Mouse (Mus musculus) embryonic facial prominence, embryonic 10.5 days (tissue): Measurements from ENCODE around the gene Mia3. TPM values are rescaled to one million over a fixed set of nuclear protein-coding genes. Genes with fewer than 3 reads are reported as not detected.
"Not testable (repeated sequence)": the region's sequence is repeated elsewhere in the genome, so short reads cannot be mapped to it uniquely, and the experiment has no call there.

ENCODE experiments used
- DNase-seq: peaks from one replicate; pipeline ENCODE4 v3.0.0-alpha.2; 2017; ENCODE audit warnings: low spot score
- H3K27ac ChIP-seq: fragments of 300-500 bp; sonication (generic); replicated peaks from 2 replicates; pipeline ENCODE4 v1.5.1; 2016; ENCODE audit warnings: mild to moderate bottlenecking
- H3K27me3 ChIP-seq: fragments of 300-500 bp; sonication (generic); replicated peaks from 2 replicates; pipeline ENCODE4 v1.6.1; 2016; ENCODE audit warnings: low read depth, mild to moderate bottlenecking; ENCODE audit not compliant: poor library complexity, severe bottlenecking
- H3K36me3 ChIP-seq: fragments of 300-500 bp; sonication (generic); replicated peaks from 2 replicates; pipeline ENCODE4 v1.6.1; 2016; ENCODE audit warnings: mild to moderate bottlenecking, moderate library complexity
- H3K4me1 ChIP-seq: fragments of 300-500 bp; sonication (generic); 2 replicates; pipeline ENCODE4 v1.6.1; 2016
- H3K4me3 ChIP-seq: fragments of 300-500 bp; sonication (generic); 2 replicates; pipeline ENCODE4 v1.5.1; 2016; ENCODE audit warnings: mild to moderate bottlenecking, moderate library complexity
- H3K9me3 ChIP-seq: fragments of 300-500 bp; sonication (generic); 2 replicates; pipeline ENCODE4 v1.6.1; 2016; ENCODE audit warnings: mild to moderate bottlenecking
- WGBS: fragments of 180-500 bp; shearing (Covaris S2); methylation state at CpG from one replicate; pipeline ENCODE4 v1.1.7; 2016; 5-methylcytosine and 5-hydroxymethylcytosine counted together
- polyA plus RNA-seq: library from polyadenylated mRNA; unstranded; fragments of >200 nt; fragmentation: Nextera tagmentation; extraction: Ambion mirVana; gene quantifications from 2 replicates; pipeline ENCODE4 v1.2.1, GENCODE M21; 2016

The Mia3 gene
- polyA plus RNA-seq, 1 experiment from 2014 or later, result 89.1 TPM

- peaks cover 28% of the 10 kb centered on the region for H3K36me3 ChIP-seq
- no peaks in the 10 kb centered on the region for H3K9me3 ChIP-seq
- no peak for DNase-seq
- H3K27ac ChIP-seq, result peak overlapping the region; percentile 91
- no peaks in the 10 kb centered on the region for H3K27me3 ChIP-seq
- H3K4me1 ChIP-seq, result peaks cover 29% of the 10 kb centered on the region
- H3K4me3 ChIP-seq, result peak overlapping the region; percentile 85
- WGBS, result 1% methylated on average over 56 of the region's 56 CpGs
Observed at GRCm38 (mm10) chr1:183368601-183369400, 552 bp downstream of the Mia3 start.

DNA sequence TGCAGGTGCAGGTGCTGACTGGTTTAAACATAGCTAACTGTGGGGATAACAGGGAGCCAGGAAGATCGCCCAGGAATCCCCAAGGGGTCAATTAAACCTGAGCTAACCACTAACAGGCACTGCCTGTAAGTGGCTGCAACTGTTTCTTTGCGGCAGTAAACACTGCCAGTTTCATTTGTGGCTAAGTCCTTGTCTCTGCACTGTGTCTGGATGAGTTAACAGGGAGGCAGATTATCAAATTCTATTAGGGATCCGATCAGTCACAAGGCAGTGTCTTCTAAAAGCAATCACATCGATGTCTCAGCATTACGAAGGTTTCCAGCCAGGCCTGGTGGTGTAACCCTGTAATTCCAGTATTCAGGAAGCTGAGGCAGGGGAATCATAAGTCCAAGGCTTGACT, 3.0 kb downstream of the Mia3 start:
- peaks cover 52% of the 10 kb centered on the region for H3K36me3 ChIP-seq
- no peak overlapping the region for H3K27ac ChIP-seq
- no peaks in the 10 kb centered on the region for H3K9me3 ChIP-seq
- 88% methylated on average over 5 of the region's 5 CpGs for WGBS
- H3K4me3 ChIP-seq, result no peak overlapping the region
- DNase-seq, result no peak
- peaks cover 29% of the 10 kb centered on the region for H3K4me1 ChIP-seq
- no peaks in the 10 kb centered on the region for H3K27me3 ChIP-seq

GRCm38 (mm10) chr1:183363577-183363867, 5.8 kb downstream of the Mia3 start:
- WGBS, result 95% methylated on average over 5 of the region's 5 CpGs
- H3K4me3 ChIP-seq, result no peak overlapping the region
- DNase-seq, result no peak
- peaks cover 14% of the 10 kb centered on the region for H3K4me1 ChIP-seq
- no peak overlapping the region for H3K27ac ChIP-seq
- no peaks in the 10 kb centered on the region for H3K9me3 ChIP-seq
- H3K27me3 ChIP-seq, result no peaks in the 10 kb centered on the region
- peaks cover 78% of the 10 kb centered on the region for H3K36me3 ChIP-seq

DNA sequence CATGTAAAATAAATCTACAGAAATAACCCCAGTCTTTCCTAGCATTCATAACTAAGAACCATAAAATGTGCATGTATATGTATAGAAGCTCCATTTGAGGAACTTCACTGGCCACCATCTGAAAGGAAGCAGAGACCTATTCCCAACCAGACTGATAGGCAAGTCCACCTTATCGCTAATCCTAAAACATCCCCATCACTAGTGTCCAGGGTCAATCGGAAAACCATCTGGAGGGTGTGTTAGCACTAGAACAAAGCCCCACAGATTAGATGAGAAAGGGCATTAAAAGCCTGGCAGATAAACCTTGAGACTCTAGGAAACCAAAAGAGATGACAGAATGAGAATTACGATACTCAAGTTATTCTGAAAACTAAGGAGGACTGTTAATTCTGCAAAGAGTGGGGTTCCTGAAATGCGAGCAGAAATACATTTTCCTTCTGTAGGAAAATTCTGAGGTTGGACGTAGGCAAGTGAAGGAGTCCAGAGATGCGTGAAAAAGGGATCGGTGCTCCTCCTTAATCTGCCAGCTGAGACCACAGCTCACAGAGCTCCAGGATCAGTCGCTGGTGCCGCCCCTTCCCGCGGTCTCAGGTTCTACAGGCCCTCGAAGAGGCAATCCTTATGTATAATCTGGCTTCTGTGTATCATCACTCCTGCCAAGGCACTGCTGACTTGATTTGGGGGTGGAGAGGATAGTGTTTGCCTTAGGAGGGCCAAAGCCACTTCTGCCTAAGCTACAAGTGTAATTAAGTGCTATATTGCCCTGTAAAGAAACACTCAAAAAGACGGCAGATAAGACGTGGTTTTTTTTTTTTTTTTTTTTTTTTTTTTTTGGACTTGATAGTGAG, 6.4 kb downstream of the Mia3 start:
- WGBS, result 92% methylated on average over 14 of the region's 14 CpGs
- H3K4me3 ChIP-seq, result no peak overlapping the region
- H3K4me1 ChIP-seq, result peaks cover 9% of the 10 kb centered on the region
- DNase-seq, result no peak
- H3K27ac ChIP-seq, result no peak overlapping the region
- peaks cover 84% of the 10 kb centered on the region for H3K36me3 ChIP-seq
- H3K27me3 ChIP-seq, result no peaks in the 10 kb centered on the region
- H3K9me3 ChIP-seq, result no peaks in the 10 kb centered on the region

- peaks cover 4% of the 10 kb centered on the region for H3K4me1 ChIP-seq
- H3K27ac ChIP-seq, result no peak overlapping the region
- DNase-seq, result no peak
- H3K36me3 ChIP-seq, result peaks cover 90% of the 10 kb centered on the region
- no peak overlapping the region for H3K4me3 ChIP-seq
- no peaks in the 10 kb centered on the region for H3K27me3 ChIP-seq
- H3K9me3 ChIP-seq, result no peaks in the 10 kb centered on the region
- whole genome bisulfite sequencing, result 94% methylated on average over 5 of the region's 5 CpGs
Observed at GRCm38 (mm10) chr1:183362301-183362700, 7.1 kb downstream of the Mia3 start.

GRCm38 (mm10) chr1:183358901-183359300, 10.5 kb downstream of the Mia3 start:
- Histone ChIP-seq H3K36me3 (peaks cover 92% of the 10 kb centered on the region), H3K4me3 (no peak overlapping the region), H3K4me1 (no peaks in the 10 kb centered on the region), H3K27me3 (no peaks in the 10 kb centered on the region), H3K27ac (no peak overlapping the region), H3K9me3 (no peaks in the 10 kb centered on the region)
- DNase-seq, result no peak
- WGBS, result 91% methylated on average over 3 of the region's 3 CpGs

- DNase-seq, result peak; percentile 39
- Histone ChIP-seq H3K4me3 (no peak overlapping the region), H3K27me3 (no peaks in the 10 kb centered on the region), H3K9me3 (no peaks in the 10 kb centered on the region), H3K27ac (no peak overlapping the region), H3K36me3 (peaks cover 76% of the 10 kb centered on the region), H3K4me1 (peaks cover 14% of the 10 kb centered on the region)
- WGBS, result 32% methylated on average over 6 of the region's 6 CpGs
Observed at GRCm38 (mm10) chr1:183349840-183350239, 19.5 kb downstream of the Mia3 start.

DNA sequence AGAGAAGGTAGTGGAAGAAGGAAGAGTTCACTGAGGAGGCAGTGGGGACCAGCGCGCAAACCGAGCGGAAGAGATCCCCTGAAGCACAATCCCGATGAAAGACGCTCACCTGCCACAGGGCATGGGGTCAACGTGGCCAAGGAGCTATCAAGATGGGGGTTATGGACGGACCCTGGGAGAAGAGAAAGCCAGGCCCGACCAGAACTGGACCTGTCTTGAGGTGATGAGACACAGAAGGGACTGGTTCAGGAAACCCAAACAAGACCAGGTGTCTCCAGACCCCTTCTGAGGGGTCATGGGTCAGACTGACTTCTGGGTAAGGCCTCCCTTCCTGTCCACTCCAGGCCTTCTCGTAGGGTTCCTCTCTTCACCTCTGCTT, 23.5 kb downstream of the Mia3 start:
- peaks cover 57% of the 10 kb centered on the region for H3K36me3 ChIP-seq
- 8% methylated on average over 10 of the region's 10 CpGs for WGBS
- H3K4me1 ChIP-seq, result peaks cover 17% of the 10 kb centered on the region
- no peaks in the 10 kb centered on the region for H3K27me3 ChIP-seq
- no peak for DNase-seq
- peak overlapping the region; percentile 81 for H3K27ac ChIP-seq
- no peaks in the 10 kb centered on the region for H3K9me3 ChIP-seq
- H3K4me3 ChIP-seq, result peak overlapping the region; percentile 98

DNA sequence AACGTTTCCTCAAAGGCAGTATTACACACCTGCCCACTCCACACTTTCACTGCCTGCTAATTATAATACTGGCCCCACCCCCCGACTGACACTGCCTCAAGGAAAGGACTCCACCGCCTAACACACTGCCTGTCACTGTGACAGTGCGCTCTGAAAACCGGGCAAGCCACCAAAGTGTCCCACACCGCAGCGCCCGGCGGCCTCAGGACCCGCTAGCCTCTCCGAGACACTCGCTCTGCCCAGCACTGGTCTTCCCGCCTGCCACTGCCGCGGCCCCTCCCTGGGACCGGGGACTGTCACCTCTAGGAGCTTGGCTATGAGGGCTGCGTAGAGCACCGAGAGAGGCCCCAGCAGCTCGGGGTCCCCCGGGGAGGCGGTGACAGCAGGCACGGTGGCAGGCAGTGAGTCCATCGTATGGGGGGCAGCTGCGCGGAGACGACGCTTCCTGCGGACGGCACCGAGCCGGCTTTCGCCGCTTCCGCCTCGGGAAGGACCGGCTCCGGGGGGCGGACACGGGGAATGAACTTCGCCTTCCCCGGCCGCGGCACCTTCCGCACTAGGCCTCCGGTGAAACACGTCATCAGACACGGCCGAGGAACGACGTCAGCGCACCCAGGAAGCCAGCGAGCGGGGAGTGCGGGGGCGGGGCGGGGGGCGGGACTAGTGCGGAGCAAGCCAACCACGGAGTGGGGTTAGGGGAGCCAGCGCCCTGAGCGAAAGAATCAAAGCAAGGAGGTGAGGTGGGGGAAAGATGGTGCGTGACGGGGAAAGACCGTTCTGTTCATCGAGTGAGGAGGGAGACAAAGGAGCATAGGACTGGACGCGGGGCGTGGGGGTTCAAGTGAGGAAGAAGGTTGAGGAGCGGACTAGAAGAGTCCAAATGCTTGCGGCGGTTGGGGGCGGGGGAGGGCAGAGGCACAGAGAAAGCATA, 24.2 kb downstream of the Mia3 start:
- no peaks in the 10 kb centered on the region for H3K9me3 ChIP-seq
- peaks cover 57% of the 10 kb centered on the region for H3K36me3 ChIP-seq
- WGBS, result under 1% methylated on average over 72 of the region's 72 CpGs
- no peaks in the 10 kb centered on the region for H3K27me3 ChIP-seq
- peak overlapping the region; percentile 98 for H3K4me3 ChIP-seq
- peak overlapping the region; percentile 81 for H3K27ac ChIP-seq
- DNase-seq, result peak; percentile 90
- H3K4me1 ChIP-seq, result peaks cover 17% of the 10 kb centered on the region

GRCm38 (mm10) chr1:183342902-183343301, 26.5 kb downstream of the Mia3 start:
- 93% methylated on average over 1 of the region's 1 CpGs for WGBS
- H3K27me3 ChIP-seq, result not testable (repeated sequence)
- peaks cover 61% of the 10 kb centered on the region for H3K36me3 ChIP-seq

DNA sequence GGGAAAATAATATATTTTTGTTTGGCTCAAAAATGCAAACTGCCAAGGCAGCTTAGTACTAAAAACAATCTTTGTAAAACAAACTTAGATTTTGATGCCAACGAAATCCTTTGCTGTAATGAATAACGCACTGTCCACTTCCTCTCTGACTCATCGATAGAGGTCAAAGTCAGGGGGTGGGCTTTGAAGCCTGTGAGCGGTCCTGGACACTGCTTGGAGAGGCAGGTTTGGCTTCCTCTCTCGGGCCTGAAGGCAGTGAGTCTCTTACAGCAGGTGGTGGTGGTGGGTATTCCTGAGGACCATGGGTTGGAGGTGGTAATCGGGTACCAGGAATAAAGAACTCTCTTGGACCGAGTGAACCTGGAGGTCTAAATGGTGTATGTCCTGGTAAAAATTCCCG, 42.2 kb downstream of the Mia3 start:
- no peaks in the 10 kb centered on the region for H3K27me3 ChIP-seq
- peaks cover 3% of the 10 kb centered on the region; the same call in 1 of the 2 replicates for H3K9me3 ChIP-seq
- no peak overlapping the region for H3K4me3 ChIP-seq
- no peak overlapping the region for H3K27ac ChIP-seq
- DNase-seq, result no peak
- no peaks in the 10 kb centered on the region for H3K4me1 ChIP-seq
- WGBS, result 93% methylated on average over 8 of the region's 8 CpGs
- H3K36me3 ChIP-seq, result peaks cover 99% of the 10 kb centered on the region

More at GRCm38 (mm10) chr1:183342902-183343301, 26.5 kb downstream of the Mia3 start:
- H3K27ac ChIP-seq, H3K4me3 ChIP-seq, H3K9me3 ChIP-seq, DNase-seq: not testable (repeated sequence)
- peaks cover 17% of the 10 kb centered on the region for H3K4me1 ChIP-seq

GRCm38 (mm10) chr1:183324433-183324832, 44.9 kb downstream of the Mia3 start:
- H3K36me3 ChIP-seq, result peaks cover 95% of the 10 kb centered on the region
- 94% methylated on average over 6 of the region's 6 CpGs for WGBS
- peaks cover 3% of the 10 kb centered on the region; the same call in 1 of the 2 replicates for H3K9me3 ChIP-seq
- DNase-seq, result no peak
- H3K4me1 ChIP-seq, result no peaks in the 10 kb centered on the region
- no peak overlapping the region for H3K27ac ChIP-seq
- no peak overlapping the region for H3K4me3 ChIP-seq
- no peaks in the 10 kb centered on the region for H3K27me3 ChIP-seq
